In genomic region chr8:124067059-124067750, GRCm38 (mm10) we compare ENCODE assay signal across 20 mouse cellular contexts. TPM values are rescaled to one million over a fixed set of nuclear protein-coding genes. Genes with fewer than 3 reads are reported as not detected.
DNase-seq lines count a peak whose midpoint lies in the region; ATAC-seq and TF ChIP-seq lines count a peak whose summit lies in the region.
"Had no signal": no experiment of that assay in that cellular context is flagged by ENCODE, and none has a peak within 500 bp of the region (broad histone marks: within the 10 kb centered on the region; RNA-seq: fewer than 3 reads in every experiment).

No protein-coding gene starts in this region.

- peaks cover 2% of the 10 kb centered on the region; the same call in 1 of the 2 replicates for H3K36me3 ChIP-seq in heart, adult 2 months (ENCODE audit: control insufficient read depth, insufficient read depth, low read length)
- no peaks in the 10 kb centered on the region for H3K36me3 ChIP-seq in heart, embryonic 11.5 days (ENCODE audit: control insufficient read depth, insufficient read depth, low read length)
- H3K36me3 ChIP-seq in lung, embryonic 15.5 days = no peaks in the 10 kb centered on the region
- no peaks in the 10 kb centered on the region for H3K36me3 ChIP-seq in forebrain, embryonic 16.5 days (ENCODE audit: control insufficient read depth, insufficient read depth)
- no peaks in the 10 kb centered on the region for H3K36me3 ChIP-seq in liver, embryonic 11.5 days (ENCODE audit: control insufficient read depth, insufficient read depth, low read length)
- no peaks in the 10 kb centered on the region for H3K36me3 ChIP-seq in midbrain, embryonic 14.5 days (ENCODE audit: control insufficient read depth, insufficient read depth, low read length)
- H3K36me3 ChIP-seq: midbrain, embryonic 15.5 days; stomach, embryonic 15.5 days had no signal

- peaks cover 18% of the 10 kb centered on the region for H3K4me1 ChIP-seq in heart, adult 2 months (ENCODE audit: control insufficient read depth, insufficient read depth, low read length)
- H3K4me1 ChIP-seq in heart, embryonic 11.5 days (ENCODE audit: control insufficient read depth, insufficient read depth, low read length) = peaks cover 7% of the 10 kb centered on the region
- H3K4me1 ChIP-seq in lung, embryonic 15.5 days = peaks cover 3% of the 10 kb centered on the region; the same call in 1 of the 2 replicates
- H3K4me1 ChIP-seq in forebrain, embryonic 16.5 days (replicated peaks; ENCODE audit: control insufficient read depth, insufficient read depth, low read length) = peaks cover 24% of the 10 kb centered on the region
- H3K4me1 ChIP-seq in liver, embryonic 11.5 days (replicated peaks; ENCODE audit: control insufficient read depth, insufficient read depth, low read length) = no peaks in the 10 kb centered on the region
- H3K4me1 ChIP-seq in midbrain, embryonic 14.5 days (ENCODE audit: control insufficient read depth, insufficient read depth, low read length) = peaks cover 18% of the 10 kb centered on the region
- H3K4me1 ChIP-seq: stomach, embryonic 15.5 days had no signal

- H3K9ac ChIP-seq in heart, adult 2 months (ENCODE audit: low read depth, low read length) = no peak overlapping the region
- H3K9ac ChIP-seq in heart, embryonic 11.5 days (ENCODE audit: low read depth, low read length) = no peak overlapping the region
- H3K9ac ChIP-seq in lung, embryonic 15.5 days = no peak overlapping the region
- H3K9ac ChIP-seq in forebrain, embryonic 16.5 days (replicated peaks; ENCODE audit: low read depth, low read length) = no peak overlapping the region
- H3K9ac ChIP-seq in liver, embryonic 11.5 days (ENCODE audit: low read depth, low read length) = no peak overlapping the region
- H3K9ac ChIP-seq in midbrain, embryonic 14.5 days (replicated peaks; ENCODE audit: low read length) = no peak overlapping the region
- H3K9ac ChIP-seq: forebrain, postnatal 0 days; liver, postnatal 0 days; midbrain, embryonic 15.5 days; stomach, embryonic 15.5 days had no signal

- no peak for TF ChIP-seq POLR2A in heart, adult 2 months (IDR thresholded peaks at IDR 0.05; ENCODE audit: insufficient read depth, low read depth, low read length)

- no peak for ATAC-seq in heart, embryonic 11.5 days (replicated peaks; ENCODE audit: insufficient number of reproducible peaks, low FRiP score, low TSS enrichment)
- no peak for ATAC-seq in lung, embryonic 15.5 days (ENCODE audit: borderline replicate concordance, extremely low read depth, low FRiP score, low TSS enrichment)
- ATAC-seq in forebrain, embryonic 16.5 days = no peak
- no peak for ATAC-seq in liver, embryonic 11.5 days (replicated peaks; ENCODE audit: low FRiP score)
- no peak for ATAC-seq in midbrain, embryonic 14.5 days (ENCODE audit: low FRiP score, low TSS enrichment)
- ATAC-seq: forebrain, postnatal 0 days; hindbrain, embryonic 16.5 days; intestine, embryonic 16.5 days; liver, postnatal 0 days; midbrain, embryonic 15.5 days had no signal

- H3K9me3 ChIP-seq in heart, embryonic 11.5 days (replicated peaks; ENCODE audit: control insufficient read depth, low read length) = no peaks in the 10 kb centered on the region
- H3K9me3 ChIP-seq in lung, embryonic 15.5 days = no peaks in the 10 kb centered on the region
- H3K9me3 ChIP-seq in forebrain, embryonic 16.5 days (ENCODE audit: control insufficient read depth, low read length) = no peaks in the 10 kb centered on the region
- no peaks in the 10 kb centered on the region for H3K9me3 ChIP-seq in liver, embryonic 11.5 days (ENCODE audit: control insufficient read depth, low read length)
- no peaks in the 10 kb centered on the region for H3K9me3 ChIP-seq in midbrain, embryonic 14.5 days (ENCODE audit: control insufficient read depth, low read length)
- H3K9me3 ChIP-seq: midbrain, embryonic 15.5 days; stomach, embryonic 15.5 days had no signal

- H3K27ac ChIP-seq in heart, adult 2 months = peak overlapping the region; percentile 65
- no peak overlapping the region for H3K27ac ChIP-seq in heart, embryonic 11.5 days (ENCODE audit: low read depth, low read length)
- H3K27ac ChIP-seq in lung, embryonic 15.5 days = 0 out of 2 replicates have a peak overlapping the region, but pooled peaks have one; percentile 27
- H3K27ac ChIP-seq in forebrain, embryonic 16.5 days (ENCODE audit: low read length) = no peak overlapping the region
- H3K27ac ChIP-seq in liver, embryonic 11.5 days (ENCODE audit: low read depth, low read length) = no peak overlapping the region
- H3K27ac ChIP-seq in midbrain, embryonic 14.5 days (replicated peaks; ENCODE audit: low read depth, low read length) = no peak overlapping the region
- H3K27ac ChIP-seq: midbrain, embryonic 15.5 days; stomach, embryonic 15.5 days had no signal

- intact Hi-C loops in heart, adult 2 months (cut with DNase I) = no loop called here

- no peak for TF ChIP-seq EP300 in heart, adult 2 months (IDR thresholded peaks at IDR 0.05; ENCODE audit: insufficient read depth, low read depth, low read length)

- no peak overlapping the region for H3K4me3 ChIP-seq in heart, adult 2 months
- H3K4me3 ChIP-seq in heart, embryonic 11.5 days (ENCODE audit: low read depth, low read length) = no peak overlapping the region
- no peak overlapping the region for H3K4me3 ChIP-seq in lung, embryonic 15.5 days
- no peak overlapping the region for H3K4me3 ChIP-seq in forebrain, embryonic 16.5 days (replicated peaks; ENCODE audit: low read length)
- no peak overlapping the region for H3K4me3 ChIP-seq in liver, embryonic 11.5 days (ENCODE audit: low read depth, low read length)
- H3K4me3 ChIP-seq in midbrain, embryonic 14.5 days (replicated peaks; ENCODE audit: low read depth, low read length) = no peak overlapping the region
- H3K4me3 ChIP-seq: midbrain, embryonic 15.5 days; stomach, embryonic 15.5 days had no signal

- H3K4me2 ChIP-seq in heart, embryonic 11.5 days = no peak overlapping the region
- no peak overlapping the region for H3K4me2 ChIP-seq in lung, embryonic 15.5 days
- no peak overlapping the region for H3K4me2 ChIP-seq in forebrain, embryonic 16.5 days (ENCODE audit: low read length)
- H3K4me2 ChIP-seq in liver, embryonic 11.5 days = no peak overlapping the region
- H3K4me2 ChIP-seq in midbrain, embryonic 14.5 days (ENCODE audit: low read length) = no peak overlapping the region
- H3K4me2 ChIP-seq: midbrain, embryonic 15.5 days; stomach, embryonic 15.5 days had no signal

- no peak for TF ChIP-seq CTCF in heart, adult 2 months (IDR thresholded peaks at IDR 0.05)

- H3K79me2 ChIP-seq in heart, adult 2 months (replicated peaks; ENCODE audit: control insufficient read depth, insufficient read depth, low read length) = no peaks in the 10 kb centered on the region

- DNase-seq in heart, adult 2 months = no peak
- no peak for DNase-seq in lung, adult 18-20 months
- DNase-seq in fibroblast of lung, adult 2 months (ENCODE audit: low read depth) = peak; percentile 24
- no peak for DNase-seq in liver, embryonic 11.5 days (ENCODE audit: low spot score)
- DNase-seq in midbrain, embryonic 14.5 days = no peak
- DNase-seq: adrenal gland, adult 2 months; cerebellum, adult 11 months; cerebellum, postnatal 14 days; embryo, embryonic 11 days; forebrain, postnatal 0 days; liver; liver, postnatal 0 days; right cerebral cortex, postnatal 14 days had no signal

- 41% methylated on average over 4 of the region's 4 CpGs for WGBS in heart, adult 2 months
- WGBS in heart, embryonic 11.5 days (ENCODE audit: insufficient replicate concordance) = 60% methylated on average over 4 of the region's 4 CpGs
- WGBS in lung, embryonic 15.5 days = 62% methylated on average over 4 of the region's 4 CpGs
- 70% methylated on average over 4 of the region's 4 CpGs for WGBS in forebrain, embryonic 16.5 days
- WGBS in liver, embryonic 11.5 days = 72% methylated on average over 4 of the region's 4 CpGs
- 84% methylated on average over 4 of the region's 4 CpGs for WGBS in midbrain, embryonic 14.5 days

- H3K27me3 ChIP-seq in heart, adult 2 months (ENCODE audit: control insufficient read depth, insufficient read depth, low read length) = no peaks in the 10 kb centered on the region
- H3K27me3 ChIP-seq in heart, embryonic 11.5 days (ENCODE audit: control insufficient read depth, insufficient read depth, low read length) = 0 out of 2 replicates have a peak, but pooled peaks cover 4% of the 10 kb centered on the region
- H3K27me3 ChIP-seq in lung, embryonic 15.5 days = no peaks in the 10 kb centered on the region
- no peaks in the 10 kb centered on the region for H3K27me3 ChIP-seq in forebrain, embryonic 16.5 days (replicated peaks; ENCODE audit: control insufficient read depth, insufficient read depth, low read length)
- no peaks in the 10 kb centered on the region for H3K27me3 ChIP-seq in liver, embryonic 11.5 days (replicated peaks; ENCODE audit: control insufficient read depth, insufficient read depth, low read length)
- no peaks in the 10 kb centered on the region for H3K27me3 ChIP-seq in midbrain, embryonic 14.5 days (ENCODE audit: control insufficient read depth, insufficient read depth, low read length)
- H3K27me3 ChIP-seq: midbrain, embryonic 15.5 days; stomach, embryonic 15.5 days had no signal

RNA-seq across cellular contexts. Expression of gene Urb2, which starts 45.9 kb away (rescaled TPM):
- total RNA-seq in heart, adult 2 months (2021) = 1 to 10 TPM; 6.2 to 6.3 TPM
- polyA plus RNA-seq in heart, adult 2 months (2012; rRNA removed) = 2.6 and 3.5 TPM in 2 replicates
- 6.0 and 6.5 TPM in 2 replicates for polyA plus RNA-seq in heart, embryonic 11.5 days (2014; fragmentation: Nextera tagmentation; extraction: Ambion mirVana)
- 3.5 and 4.3 TPM in 2 replicates for polyA plus RNA-seq in lung, embryonic 15.5 days (2015; fragmentation: Nextera tagmentation; extraction: Ambion mirVana)
- 4.3 and 4.6 TPM in 2 replicates for polyA plus RNA-seq in forebrain, embryonic 16.5 days (2015; fragmentation: Nextera tagmentation; extraction: Ambion mirVana)
- polyA plus RNA-seq in liver, embryonic 11.5 days (2014; fragmentation: Nextera tagmentation; extraction: Ambion mirVana) = 11.0 and 13.7 TPM in 2 replicates
- polyA plus RNA-seq in midbrain, embryonic 14.5 days (2014; fragmentation: Nextera tagmentation; extraction: Ambion mirVana) = 4.0 and 5.7 TPM in 2 replicates

RNA-seq across cellular contexts. Expression of gene Taf5l, which starts 46.0 kb away (rescaled TPM):
- 10 to 100 TPM; 12.0 to 13.2 TPM for total RNA-seq in heart, adult 2 months (2021)
- polyA plus RNA-seq in heart, adult 2 months (2012; rRNA removed) = 17.7 and 23.5 TPM in 2 replicates
- 31.2 and 32.0 TPM in 2 replicates for polyA plus RNA-seq in heart, embryonic 11.5 days (2014; fragmentation: Nextera tagmentation; extraction: Ambion mirVana)
- 37.0 and 38.4 TPM in 2 replicates for polyA plus RNA-seq in lung, embryonic 15.5 days (2015; fragmentation: Nextera tagmentation; extraction: Ambion mirVana)
- 27.1 and 30.0 TPM in 2 replicates for polyA plus RNA-seq in forebrain, embryonic 16.5 days (2015; fragmentation: Nextera tagmentation; extraction: Ambion mirVana)
- 62.5 and 67.4 TPM in 2 replicates for polyA plus RNA-seq in liver, embryonic 11.5 days (2014; fragmentation: Nextera tagmentation; extraction: Ambion mirVana)
- 23.3 and 29.9 TPM in 2 replicates for polyA plus RNA-seq in midbrain, embryonic 14.5 days (2014; fragmentation: Nextera tagmentation; extraction: Ambion mirVana)

Comparison
In these comparisons a context has a peak if more than half of its experiments do, and no peak if none do; other contexts are left out.
1. H3K27ac ChIP-seq: peak in heart, adult 2 months (single experiment) and lung, embryonic 15.5 days (single experiment); none in heart, embryonic 11.5 days (single experiment), forebrain, embryonic 16.5 days (single experiment), liver, embryonic 11.5 days (single experiment) and midbrain, embryonic 14.5 days (single experiment).